Mouse (Mus musculus): ENCODE results near the gene Marf1. TPM values are rescaled to one million over a fixed set of nuclear protein-coding genes. Genes with fewer than 3 reads are reported as not detected.

Marf1 gene
- polyA plus RNA-seq, 1 experiment from 2014 or later = 7.0 TPM

DNA sequence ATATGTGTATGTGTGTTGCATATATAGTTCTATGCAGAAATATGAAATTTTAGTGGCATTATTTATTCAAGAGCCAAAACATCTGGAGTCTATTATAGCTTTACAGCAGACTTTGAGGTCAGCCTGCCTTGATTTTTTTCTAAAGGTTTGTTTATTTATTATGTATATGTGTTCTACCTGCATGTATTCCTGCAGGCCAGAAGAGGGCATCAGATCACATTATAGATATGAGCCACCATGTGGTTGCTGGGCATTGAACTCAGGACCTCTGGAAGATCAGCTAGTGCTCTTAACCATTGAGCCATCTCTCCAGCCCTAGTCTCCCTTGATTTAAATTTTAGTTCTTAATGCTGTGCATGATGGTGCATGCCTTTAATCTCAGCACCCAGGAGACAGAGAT, 15.4 kb downstream of the Marf1 start:
- Histone ChIP-seq H3K4me2 (replicated peaks; ENCODE audit: low read depth) (no peak overlapping the region), H3K4me3 (ENCODE audit: low read depth, low read length) (no peak overlapping the region), H3K36me3 (ENCODE audit: control insufficient read depth, insufficient read depth) (peaks cover 61% of the 10 kb centered on the region), H3K9me3 (ENCODE audit: control insufficient read depth) (no peaks in the 10 kb centered on the region), H3K9ac (ENCODE audit: low read depth, low read length) (no peak overlapping the region), H3K4me1 (replicated peaks; ENCODE audit: control insufficient read depth, insufficient read depth, low read length) (no peaks in the 10 kb centered on the region), H3K27ac (ENCODE audit: low read depth, low read length) (no peak overlapping the region), H3K27me3 (replicated peaks; ENCODE audit: control insufficient read depth, insufficient read depth, low read length) (no peaks in the 10 kb centered on the region)
- no peak for ATAC-seq
- peak; percentile 49 for TF ChIP-seq CTCF (IDR thresholded peaks at IDR 0.05; ENCODE audit: low read depth)

- Histone ChIP-seq H3K36me3 (ENCODE audit: control insufficient read depth, insufficient read depth) (peaks cover 65% of the 10 kb centered on the region), H3K4me2 (replicated peaks; ENCODE audit: low read depth) (no peak overlapping the region), H3K27me3 (replicated peaks; ENCODE audit: control insufficient read depth, insufficient read depth, low read length) (no peaks in the 10 kb centered on the region), H3K4me3 (ENCODE audit: low read depth, low read length) (no peak overlapping the region), H3K27ac (ENCODE audit: low read depth, low read length) (no peak overlapping the region), H3K9ac (ENCODE audit: low read depth, low read length) (no peak overlapping the region), H3K4me1 (replicated peaks; ENCODE audit: control insufficient read depth, insufficient read depth, low read length) (no peaks in the 10 kb centered on the region), H3K9me3 (ENCODE audit: control insufficient read depth) (no peaks in the 10 kb centered on the region)
- ATAC-seq = no peak
- no peak for TF ChIP-seq CTCF (IDR thresholded peaks at IDR 0.05; ENCODE audit: low read depth)
- 57% methylated on average over 3 of the region's 3 CpGs for WGBS
Measured at GRCm38 (mm10) chr16:14143298-14143697, 19.9 kb downstream of the Marf1 start.

GRCm38 (mm10) chr16:14139106-14139505, 24.0 kb downstream of the Marf1 start:
- H3K4me2 ChIP-seq (replicated peaks; ENCODE audit: low read depth) = no peak overlapping the region
- H3K9ac ChIP-seq (ENCODE audit: low read depth, low read length) = no peak overlapping the region
- no peak overlapping the region for H3K4me3 ChIP-seq (ENCODE audit: low read depth, low read length)
- no peak for TF ChIP-seq CTCF (IDR thresholded peaks at IDR 0.05; ENCODE audit: low read depth)
- H3K4me1 ChIP-seq (replicated peaks; ENCODE audit: control insufficient read depth, insufficient read depth, low read length) = no peaks in the 10 kb centered on the region
- no peaks in the 10 kb centered on the region for H3K9me3 ChIP-seq (ENCODE audit: control insufficient read depth)
- H3K27me3 ChIP-seq (replicated peaks; ENCODE audit: control insufficient read depth, insufficient read depth, low read length) = no peaks in the 10 kb centered on the region
- H3K36me3 ChIP-seq (ENCODE audit: control insufficient read depth, insufficient read depth) = peaks cover 61% of the 10 kb centered on the region
- no peak for ATAC-seq
- no peak overlapping the region for H3K27ac ChIP-seq (ENCODE audit: low read depth, low read length)

DNA sequence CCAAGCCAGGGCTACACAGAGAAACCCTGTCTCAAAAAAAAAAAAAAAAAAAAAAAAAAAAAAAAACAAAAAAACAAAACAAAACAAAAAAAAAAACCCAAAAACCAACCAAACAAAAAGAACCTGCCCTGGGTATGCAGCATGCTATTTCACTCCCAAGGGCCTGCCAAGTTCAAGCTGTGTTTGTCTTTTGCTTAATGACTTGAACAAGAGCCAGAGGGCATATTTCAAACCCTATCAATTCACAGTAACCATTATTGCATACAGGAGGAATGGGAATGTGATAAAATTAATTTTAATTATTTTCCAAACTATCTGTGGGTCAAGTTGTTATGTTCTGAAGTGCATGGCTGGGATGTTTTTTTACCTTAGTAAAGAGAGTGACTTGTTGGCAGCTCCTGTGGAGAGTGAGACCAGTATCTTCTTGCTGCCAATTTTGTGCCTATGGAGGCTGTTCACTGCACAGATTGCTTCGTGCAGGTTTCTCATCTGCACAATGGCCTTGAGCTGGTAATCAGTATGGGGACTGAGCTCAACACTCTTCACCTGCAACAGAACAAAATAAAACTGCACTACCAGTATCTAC, 25.1 kb downstream of the Marf1 start:
- no peak for ATAC-seq
- Histone ChIP-seq H3K4me2 (replicated peaks; ENCODE audit: low read depth) (no peak overlapping the region), H3K27me3 (replicated peaks; ENCODE audit: control insufficient read depth, insufficient read depth, low read length) (no peaks in the 10 kb centered on the region), H3K9ac (ENCODE audit: low read depth, low read length) (no peak overlapping the region), H3K4me3 (ENCODE audit: low read depth, low read length) (no peak overlapping the region), H3K27ac (ENCODE audit: low read depth, low read length) (no peak overlapping the region), H3K4me1 (replicated peaks; ENCODE audit: control insufficient read depth, insufficient read depth, low read length) (no peaks in the 10 kb centered on the region), H3K9me3 (ENCODE audit: control insufficient read depth) (no peaks in the 10 kb centered on the region), H3K36me3 (ENCODE audit: control insufficient read depth, insufficient read depth) (peaks cover 65% of the 10 kb centered on the region)
- no peak for TF ChIP-seq CTCF (IDR thresholded peaks at IDR 0.05; ENCODE audit: low read depth)
- 91% methylated on average over 1 of the region's 1 CpGs for WGBS

DNA sequence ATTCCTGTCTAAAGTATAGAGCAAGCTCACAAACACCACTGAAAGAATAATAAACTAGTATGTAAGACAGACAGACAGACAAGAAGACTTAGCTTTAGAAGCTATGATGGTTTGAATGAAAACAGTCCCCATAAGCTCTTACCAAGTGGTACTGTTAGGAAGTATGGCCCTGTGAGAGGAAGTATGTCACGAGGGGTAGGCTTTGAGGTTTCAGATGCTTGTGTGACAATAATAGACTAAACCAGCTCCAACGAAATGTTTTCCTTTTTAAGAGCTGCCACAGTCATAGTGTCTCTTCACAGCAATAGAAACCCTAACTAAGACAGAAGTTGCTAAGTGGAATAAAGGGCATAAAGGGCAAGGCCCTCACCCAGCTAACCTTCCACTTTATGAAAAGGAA, 28.1 kb downstream of the Marf1 start:
- H3K36me3 ChIP-seq (ENCODE audit: control insufficient read depth, insufficient read depth) = peaks cover 70% of the 10 kb centered on the region
- no peaks in the 10 kb centered on the region for H3K4me1 ChIP-seq (replicated peaks; ENCODE audit: control insufficient read depth, insufficient read depth, low read length)
- WGBS = 91% methylated on average over 2 of the region's 2 CpGs
- no peaks in the 10 kb centered on the region for H3K9me3 ChIP-seq (ENCODE audit: control insufficient read depth)
- H3K27ac ChIP-seq (ENCODE audit: low read depth, low read length) = no peak overlapping the region
- no peak for TF ChIP-seq CTCF (IDR thresholded peaks at IDR 0.05; ENCODE audit: low read depth)
- H3K9ac ChIP-seq (ENCODE audit: low read depth, low read length) = no peak overlapping the region
- H3K27me3 ChIP-seq (replicated peaks; ENCODE audit: control insufficient read depth, insufficient read depth, low read length) = no peaks in the 10 kb centered on the region
- ATAC-seq = no peak
- H3K4me3 ChIP-seq (ENCODE audit: low read depth, low read length) = no peak overlapping the region
- H3K4me2 ChIP-seq (replicated peaks; ENCODE audit: low read depth) = no peak overlapping the region

GRCm38 (mm10) chr16:14131838-14132237, 31.3 kb downstream of the Marf1 start:
- TF ChIP-seq CTCF (IDR thresholded peaks at IDR 0.05; ENCODE audit: low read depth) = no peak
- Histone ChIP-seq H3K4me2 (replicated peaks; ENCODE audit: low read depth) (no peak overlapping the region), H3K9ac (ENCODE audit: low read depth, low read length) (no peak overlapping the region), H3K27me3 (replicated peaks; ENCODE audit: control insufficient read depth, insufficient read depth, low read length) (no peaks in the 10 kb centered on the region), H3K36me3 (ENCODE audit: control insufficient read depth, insufficient read depth) (peaks cover 92% of the 10 kb centered on the region), H3K4me1 (replicated peaks; ENCODE audit: control insufficient read depth, insufficient read depth, low read length) (no peaks in the 10 kb centered on the region), H3K9me3 (ENCODE audit: control insufficient read depth) (no peaks in the 10 kb centered on the region), H3K27ac (ENCODE audit: low read depth, low read length) (no peak overlapping the region), H3K4me3 (ENCODE audit: low read depth, low read length) (no peak overlapping the region)
- no peak for ATAC-seq
- WGBS = 65% methylated on average over 5 of the region's 5 CpGs

DNA sequence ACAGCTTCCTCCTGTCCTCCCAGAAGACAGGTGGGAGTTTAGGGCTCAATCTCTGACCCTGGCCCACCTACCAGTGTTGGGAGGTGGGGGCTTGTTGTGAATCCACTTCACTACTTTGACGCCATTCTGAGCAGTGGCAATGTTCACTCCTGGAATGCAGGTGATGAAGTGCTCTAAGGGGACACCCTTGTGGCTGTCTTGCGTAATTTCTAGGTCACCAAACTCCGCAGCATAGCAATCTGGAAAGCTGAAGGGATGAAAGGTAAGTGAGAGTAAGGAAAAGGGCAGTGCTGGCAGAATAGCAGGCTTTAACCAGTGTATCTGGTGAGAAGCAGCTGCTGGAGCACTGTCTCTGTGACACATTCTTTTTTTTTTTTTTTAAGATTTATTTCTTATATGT, 31.8 kb downstream of the Marf1 start:
- no peak overlapping the region for H3K27ac ChIP-seq (ENCODE audit: low read depth, low read length)
- peaks cover 88% of the 10 kb centered on the region for H3K36me3 ChIP-seq (ENCODE audit: control insufficient read depth, insufficient read depth)
- no peak overlapping the region for H3K4me2 ChIP-seq (replicated peaks; ENCODE audit: low read depth)
- WGBS = 84% methylated on average over 3 of the region's 3 CpGs
- H3K9me3 ChIP-seq (ENCODE audit: control insufficient read depth) = no peaks in the 10 kb centered on the region
- H3K4me1 ChIP-seq (replicated peaks; ENCODE audit: control insufficient read depth, insufficient read depth, low read length) = no peaks in the 10 kb centered on the region
- TF ChIP-seq CTCF (IDR thresholded peaks at IDR 0.05; ENCODE audit: low read depth) = peak; percentile 40
- no peak overlapping the region for H3K4me3 ChIP-seq (ENCODE audit: low read depth, low read length)
- ATAC-seq = no peak
- H3K9ac ChIP-seq (ENCODE audit: low read depth, low read length) = no peak overlapping the region
- H3K27me3 ChIP-seq (replicated peaks; ENCODE audit: control insufficient read depth, insufficient read depth, low read length) = no peaks in the 10 kb centered on the region
